Mouse (Mus musculus): ENCODE data around the gene Tac2. TPM values are rescaled to one million over a fixed set of nuclear protein-coding genes. Genes with fewer than 3 reads are reported as not detected.

The Tac2 gene
- polyA plus RNA-seq, 1 experiment from 2014 or later = not detected

GRCm38 (mm10) chr10:127739083-127739660 lies 14.9 kb downstream of the Tac2 start, which contains the start of gene Zbtb39:
Gene Zbtb39, plus strand, starts transcription at chr10:127739538.
- Histone ChIP-seq H3K27ac (ENCODE audit: low read length) (peak within 1 kb of the TSS; percentile 83), H3K9me3 (ENCODE audit: low read length) (no peaks in the 10 kb centered on the region), H3K4me2 (replicated peaks; ENCODE audit: low read depth, low read length) (peak within 1 kb of the TSS; percentile 68), H3K36me3 (ENCODE audit: insufficient read depth, low read length) (peaks cover 24% of the 10 kb centered on the region; the same call in 1 of the 2 replicates), H3K27me3 (replicated peaks; ENCODE audit: insufficient read depth, low read length) (no peaks in the 10 kb centered on the region), H3K9ac (replicated peaks; ENCODE audit: low read depth) (peak within 1 kb of the TSS; percentile 96), H3K4me1 (ENCODE audit: insufficient read depth, low read depth, low read length) (peaks cover 18% of the 10 kb centered on the region; the same call in 1 of the 2 replicates), H3K4me3 (ENCODE audit: low read depth, low read length) (peak within 1 kb of the TSS; percentile 90)
- peak; percentile 91 for ATAC-seq
- TF ChIP-seq CTCF (IDR thresholded peaks at IDR 0.05) (peak; percentile 64), EP300 (IDR thresholded peaks at IDR 0.05) (no peak)
- 2% methylated on average over 12 of the region's 61 CpGs for WGBS
- DNase-seq (ENCODE audit: low spot score) = peak; percentile 85

- Histone ChIP-seq H3K9me3 (ENCODE audit: low read length) (no peaks in the 10 kb centered on the region), H3K4me2 (replicated peaks; ENCODE audit: low read depth, low read length) (peak overlapping the region; percentile 68), H3K36me3 (ENCODE audit: insufficient read depth, low read length) (peaks cover 27% of the 10 kb centered on the region; the same call in 1 of the 2 replicates), H3K4me3 (ENCODE audit: low read depth, low read length) (peak overlapping the region; percentile 90), H3K27me3 (replicated peaks; ENCODE audit: insufficient read depth, low read length) (no peaks in the 10 kb centered on the region), H3K4me1 (ENCODE audit: insufficient read depth, low read depth, low read length) (peaks cover 18% of the 10 kb centered on the region; the same call in 1 of the 2 replicates), H3K9ac (replicated peaks; ENCODE audit: low read depth) (peak overlapping the region; percentile 96), H3K27ac (ENCODE audit: low read length) (peak overlapping the region; percentile 83)
- DNase-seq (ENCODE audit: low spot score) = peak; percentile 44
- TF ChIP-seq EP300 (IDR thresholded peaks at IDR 0.05) (no peak), CTCF (IDR thresholded peaks at IDR 0.05) (no peak)
- WGBS = under 1% methylated on average over 39 of the region's 55 CpGs
- ATAC-seq = peak; percentile 56
Measured at GRCm38 (mm10) chr10:127739661-127740161, 15.4 kb downstream of the Tac2 start.

- H3K4me1 ChIP-seq (ENCODE audit: insufficient read depth, low read depth, low read length) = peaks cover 10% of the 10 kb centered on the region; the same call in 1 of the 2 replicates
- ATAC-seq (peak; percentile 31; the same call in 1 of the 2 replicates), DNase-seq (ENCODE audit: low spot score) (peak; percentile 57)
- peaks cover 43% of the 10 kb centered on the region; the same call in 1 of the 2 replicates for H3K36me3 ChIP-seq (ENCODE audit: insufficient read depth, low read length)
- H3K4me2 ChIP-seq (replicated peaks; ENCODE audit: low read depth, low read length) = no peak overlapping the region
- TF ChIP-seq CTCF (IDR thresholded peaks at IDR 0.05) (peak; percentile 70), EP300 (IDR thresholded peaks at IDR 0.05) (no peak)
- no peaks in the 10 kb centered on the region for H3K27me3 ChIP-seq (replicated peaks; ENCODE audit: insufficient read depth, low read length)
- H3K9me3 ChIP-seq (ENCODE audit: low read length) = no peaks in the 10 kb centered on the region
- H3K4me3 ChIP-seq (ENCODE audit: low read depth, low read length) = no peak overlapping the region
- H3K27ac ChIP-seq (ENCODE audit: low read length) = no peak overlapping the region
- 68% methylated on average over 5 of the region's 5 CpGs for WGBS
- H3K9ac ChIP-seq (replicated peaks; ENCODE audit: low read depth) = no peak overlapping the region
Measured at GRCm38 (mm10) chr10:127744661-127745060, 20.4 kb downstream of the Tac2 start.

DNA sequence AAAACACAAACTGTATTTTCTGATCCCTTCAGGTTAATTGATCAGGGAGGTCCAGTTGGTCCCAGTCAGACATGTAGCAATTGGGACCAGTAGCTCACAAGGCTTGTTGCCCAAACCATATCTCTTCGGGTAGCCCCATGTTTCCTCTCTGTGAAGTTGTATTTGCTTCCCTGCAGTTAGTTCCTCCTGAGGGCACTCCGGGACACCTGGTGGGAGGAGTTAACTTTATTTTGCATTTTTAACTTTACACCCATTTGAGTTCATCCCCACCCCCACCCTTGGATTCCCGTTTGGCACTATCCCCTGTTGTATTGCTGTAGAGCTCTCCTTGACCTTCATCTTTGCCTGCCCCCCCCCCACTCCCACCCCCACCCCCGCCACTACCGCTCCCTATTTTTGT lies 21.6 kb downstream of the Tac2 start:
- H3K4me1 ChIP-seq (ENCODE audit: insufficient read depth, low read depth, low read length) = peaks cover 3% of the 10 kb centered on the region; the same call in 1 of the 2 replicates
- H3K4me3 ChIP-seq (ENCODE audit: low read depth, low read length) = no peak overlapping the region
- TF ChIP-seq EP300 (IDR thresholded peaks at IDR 0.05) (no peak), CTCF (IDR thresholded peaks at IDR 0.05) (no peak)
- WGBS = 72% methylated on average over 5 of the region's 5 CpGs
- H3K36me3 ChIP-seq (ENCODE audit: insufficient read depth, low read length) = peaks cover 43% of the 10 kb centered on the region; the same call in 1 of the 2 replicates
- H3K27me3 ChIP-seq (replicated peaks; ENCODE audit: insufficient read depth, low read length) = no peaks in the 10 kb centered on the region
- H3K9ac ChIP-seq (replicated peaks; ENCODE audit: low read depth) = no peak overlapping the region
- H3K4me2 ChIP-seq (replicated peaks; ENCODE audit: low read depth, low read length) = no peak overlapping the region
- H3K27ac ChIP-seq (ENCODE audit: low read length) = no peak overlapping the region
- DNase-seq (ENCODE audit: low spot score) (no peak), ATAC-seq (no peak)
- no peaks in the 10 kb centered on the region for H3K9me3 ChIP-seq (ENCODE audit: low read length)

- H3K9ac ChIP-seq (replicated peaks; ENCODE audit: low read depth) = no peak overlapping the region
- DNase-seq (ENCODE audit: low spot score) (no peak), ATAC-seq (no peak)
- TF ChIP-seq CTCF (IDR thresholded peaks at IDR 0.05) = no peak
- TF ChIP-seq EP300 (IDR thresholded peaks at IDR 0.05) = no peak
- 90% methylated on average over 8 of the region's 8 CpGs for WGBS
- H3K36me3 ChIP-seq (ENCODE audit: insufficient read depth, low read length) = peaks cover 37% of the 10 kb centered on the region; the same call in 1 of the 2 replicates
- H3K4me1 ChIP-seq (ENCODE audit: insufficient read depth, low read depth, low read length) = peaks cover 3% of the 10 kb centered on the region; the same call in 1 of the 2 replicates
- no peak overlapping the region; the same call in 1 of the 2 replicates for H3K27ac ChIP-seq (ENCODE audit: low read length)
- no peaks in the 10 kb centered on the region for H3K9me3 ChIP-seq (ENCODE audit: low read length)
- no peak overlapping the region for H3K4me2 ChIP-seq (replicated peaks; ENCODE audit: low read depth, low read length)
- no peaks in the 10 kb centered on the region for H3K27me3 ChIP-seq (replicated peaks; ENCODE audit: insufficient read depth, low read length)
- no peak overlapping the region for H3K4me3 ChIP-seq (ENCODE audit: low read depth, low read length)
Measured at GRCm38 (mm10) chr10:127747254-127747653, 23.0 kb downstream of the Tac2 start.

- Histone ChIP-seq H3K27me3 (replicated peaks; ENCODE audit: insufficient read depth, low read length) (no peaks in the 10 kb centered on the region), H3K4me2 (replicated peaks; ENCODE audit: low read depth, low read length) (peak overlapping the region; percentile 48), H3K9ac (replicated peaks; ENCODE audit: low read depth) (no peak overlapping the region), H3K36me3 (ENCODE audit: insufficient read depth, low read length) (peaks cover 20% of the 10 kb centered on the region; the same call in 1 of the 2 replicates), H3K4me1 (ENCODE audit: insufficient read depth, low read depth, low read length) (peaks cover 3% of the 10 kb centered on the region; the same call in 1 of the 2 replicates), H3K4me3 (ENCODE audit: low read depth, low read length) (peak overlapping the region; percentile 15; the same call in 1 of the 2 replicates), H3K9me3 (ENCODE audit: low read length) (no peaks in the 10 kb centered on the region), H3K27ac (ENCODE audit: low read length) (peak overlapping the region; percentile 43; the same call in 1 of the 2 replicates)
- ATAC-seq (peak; percentile 79), DNase-seq (ENCODE audit: low spot score) (peak; percentile 63)
- peak; percentile 78 for TF ChIP-seq EP300 (IDR thresholded peaks at IDR 0.05)
- no peak for TF ChIP-seq CTCF (IDR thresholded peaks at IDR 0.05)
- WGBS = 8% methylated on average over 7 of the region's 8 CpGs
Measured at GRCm38 (mm10) chr10:127748847-127749612, 24.8 kb downstream of the Tac2 start.
